Mouse (Mus musculus) effector memory CD4-positive, alpha-beta T cell, adult 7 months (primary cell): ENCODE results near the gene Afdn. TPM values are rescaled to one million over a fixed set of nuclear protein-coding genes. Genes with fewer than 3 reads are reported as not detected.

ENCODE experiments used
- polyA plus RNA-seq: library from polyadenylated mRNA; unstranded; fragments of 100-300 nt; shearing (Covaris generic); gene quantifications from one replicate; pipeline ENCODE4 v1.2.1, GENCODE M21; 2017

Afdn gene
- 7.7 TPM for polyA plus RNA-seq

GRCm38 (mm10) chr17:13759853-13760627, at the start of gene Afdn:
Gene Afdn, plus strand, starts transcription at chr17:13760539.

GRCm38 (mm10) chr17:13761179-13761913, 1.0 kb downstream of the Afdn start, which contains the start of gene Tcte2:
Gene Tcte2, minus strand, starts transcription at chr17:13761825.

GRCm38 (mm10) chr17:13948073-13948472, 187.7 kb downstream of the Afdn start, which contains the start of gene Gm7168:
Gene Gm7168, plus strand, starts transcription at chr17:13948373.

Other genes starting within 250 kb of the Afdn start
- gene Tcte2, start 1.3 kb downstream of the Afdn start, polyA plus RNA-seq, result 0.52 TPM
- gene Gm7168, start 187.8 kb downstream of the Afdn start, polyA plus RNA-seq, result not detected
- not detected for gene Gm7356, start 243.2 kb downstream of the Afdn start, polyA plus RNA-seq